Mouse (Mus musculus) kidney, adult 18-20 months (tissue): ENCODE results near the gene Epb41l3.

Experiments used
- DNase-seq: peaks from one replicate; pipeline ENCODE4 v3.0.0; 2021

Gene Epb41l3

DNA sequence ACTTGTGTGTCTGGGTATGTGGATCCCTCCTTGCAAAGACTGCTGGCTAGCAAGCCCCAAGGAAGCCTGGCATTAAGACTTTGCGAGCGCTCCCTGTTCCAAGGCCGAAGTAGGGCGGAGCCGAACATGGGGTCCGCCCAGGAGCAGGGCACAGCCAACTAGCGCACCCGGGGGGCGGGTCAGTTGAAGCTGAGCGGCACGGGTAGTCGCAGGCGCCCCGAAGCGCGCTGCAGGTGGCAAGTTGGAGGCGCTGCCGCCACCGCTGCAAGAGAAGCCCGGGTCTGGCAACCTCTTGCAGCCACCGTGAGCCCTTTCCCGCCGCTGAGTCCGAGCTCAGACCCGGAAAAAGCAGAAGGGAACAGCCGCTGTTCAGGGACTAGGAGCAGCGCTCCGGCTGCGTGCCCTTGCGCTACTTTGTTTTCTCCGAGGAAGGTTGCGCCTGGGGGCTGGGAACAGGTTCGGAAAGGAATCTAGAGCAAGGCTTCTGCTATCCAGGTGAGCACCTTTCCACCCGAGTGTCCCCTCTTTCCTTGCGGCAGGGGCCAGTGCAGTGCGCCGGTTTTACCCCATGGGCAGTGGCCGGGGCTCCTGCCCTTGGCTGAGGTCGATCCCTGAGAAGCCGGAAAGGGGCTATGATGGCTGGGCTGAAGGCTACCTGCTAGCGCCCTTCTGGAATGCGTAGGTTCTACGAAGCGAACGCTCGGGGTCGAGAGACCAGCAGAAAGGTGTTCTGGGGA, at the start of gene Epb41l3:
Gene Epb41l3 (plus strand): TSS at position 183 of the 737 bp plus-strand sequence.
- peak; percentile 85 for DNase-seq

- no peak for DNase-seq
Observed at GRCm38 (mm10) chr17:69038760-69039675, 36.5 kb upstream of the Epb41l3 start.

- DNase-seq, result no peak
Observed at GRCm38 (mm10) chr17:69041516-69041915, 34.0 kb upstream of the Epb41l3 start.

DNA sequence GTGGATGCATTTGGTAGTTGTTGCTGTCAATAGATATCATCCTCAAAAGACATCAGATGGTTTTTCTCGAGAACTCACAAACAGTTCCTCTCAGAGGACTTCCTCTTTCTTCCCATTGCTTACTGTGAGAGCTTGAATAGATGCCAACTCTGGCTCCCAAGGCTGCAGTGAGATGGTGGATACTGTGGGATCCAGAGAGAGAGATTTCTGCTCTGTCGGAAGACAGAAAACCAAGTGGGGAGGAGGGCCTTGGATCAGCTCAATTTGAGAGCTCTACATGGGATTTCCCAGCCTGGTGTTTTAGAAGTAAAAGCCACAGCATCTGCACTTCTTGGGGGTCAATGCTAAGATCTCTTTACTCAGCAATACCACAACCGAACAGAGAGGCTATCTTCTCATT, 26.7 kb upstream of the Epb41l3 start:
- no peak for DNase-seq

GRCm38 (mm10) chr17:69054029-69054428, 21.5 kb upstream of the Epb41l3 start:
- no peak for DNase-seq

DNA sequence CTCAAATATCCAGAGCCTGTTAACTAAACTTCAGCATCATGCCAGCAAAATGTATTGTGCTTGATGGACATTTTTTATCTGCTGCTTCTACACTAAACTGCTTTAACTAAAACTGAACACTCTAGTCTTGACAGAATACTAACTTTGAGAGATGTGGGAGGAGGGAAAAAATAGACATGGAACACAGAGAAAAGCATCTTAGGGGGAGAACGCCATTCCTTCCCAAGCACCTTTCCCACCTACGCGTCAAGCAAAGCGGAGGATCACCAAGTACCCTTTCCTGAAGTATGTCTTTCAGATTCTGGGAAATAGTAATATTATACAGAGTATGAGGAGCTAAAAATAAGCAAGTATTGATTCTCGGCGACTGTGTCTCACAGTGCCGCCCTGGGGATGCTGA, 15.7 kb upstream of the Epb41l3 start:
- DNase-seq, result no peak

- DNase-seq, result no peak
Observed at GRCm38 (mm10) chr17:69060388-69060787, 15.1 kb upstream of the Epb41l3 start.

- no peak for DNase-seq
Observed at GRCm38 (mm10) chr17:69061883-69062745, 13.4 kb upstream of the Epb41l3 start.

- DNase-seq, result peak; percentile 13
Observed at GRCm38 (mm10) chr17:69067937-69068739, 7.3 kb upstream of the Epb41l3 start.

- DNase-seq, result no peak
Observed at GRCm38 (mm10) chr17:69074095-69074494, 1.4 kb upstream of the Epb41l3 start.

DNA sequence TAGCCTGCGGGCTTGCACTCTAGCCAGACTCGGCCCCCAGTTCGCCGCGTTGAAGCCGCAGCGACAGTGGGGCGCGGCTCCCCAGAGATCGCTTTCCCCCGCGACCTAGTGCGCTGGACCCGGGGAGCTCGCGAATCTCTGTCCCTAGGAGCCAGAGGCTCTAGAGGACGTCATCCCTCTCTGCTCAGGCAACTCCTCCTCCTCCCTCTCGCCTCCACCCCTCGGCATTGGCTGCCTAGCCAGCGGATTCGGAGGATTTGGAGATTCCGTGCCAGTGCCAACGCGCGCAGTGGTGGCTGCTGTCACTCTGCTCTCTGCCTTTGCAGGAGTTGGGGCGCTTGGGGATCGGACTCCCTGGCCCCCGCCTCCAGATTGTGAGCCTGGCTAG, 749 bp downstream of the Epb41l3 start:
- DNase-seq, result peak; percentile 59

DNA sequence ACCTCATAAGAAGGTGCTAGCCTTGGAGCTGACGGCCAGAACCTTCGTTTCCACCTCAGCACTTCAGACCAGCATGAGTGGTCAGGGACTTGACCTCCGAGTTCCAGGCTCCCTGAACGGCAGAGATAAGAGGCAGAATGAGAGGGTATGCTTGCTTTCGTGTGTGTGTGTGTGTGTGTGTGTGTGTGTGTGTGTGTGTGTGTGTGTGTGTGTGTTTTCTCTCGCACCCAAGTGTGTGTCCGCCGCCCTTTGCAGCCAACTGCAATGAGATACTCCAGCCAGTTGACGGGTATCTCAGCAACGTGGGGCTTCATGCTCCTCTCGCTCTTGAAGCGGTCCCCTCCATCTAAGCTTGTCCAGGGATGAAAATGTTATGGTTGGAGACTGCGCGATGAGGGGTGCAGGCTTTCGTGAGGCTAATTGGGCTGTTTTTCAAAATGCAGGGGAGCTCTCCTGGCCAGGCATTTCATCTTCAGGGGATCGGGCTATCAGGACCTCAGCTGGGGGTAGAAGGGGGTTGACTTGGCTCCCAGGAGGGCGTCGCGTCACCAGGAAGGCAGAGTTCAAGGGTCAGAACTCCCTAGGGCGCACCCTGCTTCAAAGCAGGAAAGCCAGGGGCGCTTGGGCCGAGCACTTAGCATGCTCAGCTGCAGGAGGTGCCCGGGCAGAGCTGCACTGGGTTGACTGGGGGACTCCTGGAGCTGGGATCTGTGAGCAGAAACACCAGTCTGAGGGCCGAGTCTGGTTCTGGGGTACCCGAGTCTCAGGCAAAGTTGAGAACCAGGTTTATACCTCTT, 1.5 kb downstream of the Epb41l3 start:
- peak; percentile 45 for DNase-seq

GRCm38 (mm10) chr17:69077544-69077920, 2.0 kb downstream of the Epb41l3 start:
- peak; percentile 31 for DNase-seq

DNA sequence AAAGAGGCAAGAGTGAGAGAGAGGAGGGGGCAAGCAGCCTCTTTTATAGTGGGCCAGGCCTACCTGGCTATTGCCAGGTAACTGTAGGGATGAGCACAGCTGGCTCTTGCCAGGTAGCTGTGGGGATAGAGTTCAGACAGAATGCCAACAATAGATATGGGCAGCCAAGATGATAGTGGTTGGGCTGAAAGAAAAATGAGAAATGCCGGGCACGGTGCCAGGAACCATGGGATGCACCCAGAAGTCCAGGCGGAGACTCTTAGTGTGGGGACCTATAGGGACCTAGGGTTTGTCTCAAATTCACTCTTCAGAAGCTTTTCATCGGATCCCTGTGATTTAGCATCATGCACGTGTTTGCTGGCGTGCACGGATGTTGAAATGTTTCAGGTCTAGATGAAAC, 6.8 kb downstream of the Epb41l3 start:
- DNase-seq, result no peak

DNA sequence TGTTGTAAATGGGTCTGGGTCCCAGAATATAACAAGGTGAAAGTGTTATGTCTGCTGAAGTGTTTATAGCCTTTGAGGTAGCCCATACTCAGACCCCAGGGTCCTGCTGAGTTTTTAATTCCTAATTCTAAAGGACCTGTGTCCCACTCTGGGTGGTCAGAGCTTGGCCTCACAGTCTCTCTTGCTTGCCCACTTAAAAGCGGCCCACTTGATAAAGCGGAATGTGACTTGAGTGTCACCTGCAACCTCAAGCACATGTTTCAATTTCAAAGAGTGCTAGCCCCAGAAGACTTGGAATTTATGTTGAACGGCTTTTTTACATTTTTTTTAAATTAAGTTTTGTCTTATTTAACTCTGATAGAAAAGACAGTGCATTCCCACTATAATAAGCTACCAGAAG, 16.1 kb downstream of the Epb41l3 start:
- DNase-seq, result no peak

GRCm38 (mm10) chr17:69097068-69097467, 21.6 kb downstream of the Epb41l3 start:
- no peak for DNase-seq

- DNase-seq, result no peak
Observed at GRCm38 (mm10) chr17:69097955-69098354, 22.5 kb downstream of the Epb41l3 start.

GRCm38 (mm10) chr17:69103326-69103725, 27.8 kb downstream of the Epb41l3 start:
- DNase-seq, result no peak

GRCm38 (mm10) chr17:69105035-69105798, 29.7 kb downstream of the Epb41l3 start:
- peak; percentile 31 for DNase-seq

DNA sequence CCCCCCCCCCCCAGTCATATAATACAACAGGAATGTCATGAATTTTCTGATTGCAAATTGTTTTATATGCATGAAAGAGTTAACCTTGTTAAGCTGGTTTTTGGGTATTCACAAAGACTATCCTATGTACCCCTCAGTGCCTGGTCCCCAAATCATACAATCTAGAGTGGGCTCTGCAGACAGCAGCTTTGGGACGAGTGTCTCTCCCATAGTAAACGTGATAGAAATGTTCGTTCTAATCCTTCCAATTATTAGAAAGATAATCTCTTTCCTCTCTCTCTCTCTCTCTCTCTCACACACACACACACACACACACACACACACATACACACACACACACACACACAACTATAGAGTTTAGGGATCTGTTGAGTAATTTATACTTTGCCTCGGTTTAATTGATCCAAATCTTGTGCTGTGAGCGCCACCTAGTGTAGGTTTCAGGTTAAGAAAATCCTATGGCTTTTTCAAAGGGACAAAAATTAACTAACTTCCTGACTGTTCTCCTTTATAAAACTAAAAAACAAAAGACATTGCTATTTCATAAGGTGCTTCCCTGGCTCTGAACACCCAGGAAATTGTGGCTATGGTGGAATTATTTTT, 30.4 kb downstream of the Epb41l3 start:
- DNase-seq, result peak; percentile 25
